Mouse (Mus musculus): ENCODE measurements at regions not wholly inside any gene's neighbourhood (a gene's known extent, or its start where the extent isn't known, plus 50 kb on each side); places are given as distances from the start of the nearest gene placed in this dataset.

GRCm38 (mm10) chr5:111810079-111810808 is 76.5 kb downstream of the Gm26897 start:
- 36% methylated on average over 7 of the region's 7 CpGs for WGBS
- Histone ChIP-seq H3K27me3 (no peaks in the 10 kb centered on the region), H3K9me3 (replicated peaks) (no peaks in the 10 kb centered on the region), H3K27ac (no peak overlapping the region), H3K4me3 (no peak overlapping the region), H3K9ac (no peak overlapping the region), H3K36me3 (no peaks in the 10 kb centered on the region), H3K4me2 (replicated peaks) (no peak overlapping the region), H3K4me1 (peaks cover 32% of the 10 kb centered on the region)
- no peak for ATAC-seq (ENCODE audit: low FRiP score)

- no peak overlapping the region for H3K4me3 ChIP-seq
- no peaks in the 10 kb centered on the region for H3K36me3 ChIP-seq
- H3K9me3 ChIP-seq (replicated peaks), result no peaks in the 10 kb centered on the region
- no peak overlapping the region for H3K9ac ChIP-seq
- peak overlapping the region; percentile 44; the same call in 1 of the 2 replicates for H3K27ac ChIP-seq
- H3K4me2 ChIP-seq (replicated peaks), result no peak overlapping the region
- WGBS, result 53% methylated on average over 7 of the region's 7 CpGs
- H3K27me3 ChIP-seq, result no peaks in the 10 kb centered on the region
- 0 out of 2 replicates have a peak, but pooled peaks have one; percentile 18 for ATAC-seq (ENCODE audit: low FRiP score)
- peaks cover 24% of the 10 kb centered on the region for H3K4me1 ChIP-seq
Measured at GRCm38 (mm10) chr5:111812581-111812980, 78.9 kb downstream of the Gm26897 start.

GRCm38 (mm10) chr5:111813090-111813753 is 79.5 kb downstream of the Gm26897 start:
- Histone ChIP-seq H3K9me3 (replicated peaks) (no peaks in the 10 kb centered on the region), H3K36me3 (no peaks in the 10 kb centered on the region), H3K27me3 (no peaks in the 10 kb centered on the region), H3K4me3 (no peak overlapping the region), H3K9ac (no peak overlapping the region), H3K4me2 (replicated peaks) (no peak overlapping the region), H3K4me1 (peaks cover 21% of the 10 kb centered on the region), H3K27ac (no peak overlapping the region; the same call in 1 of the 2 replicates)
- ATAC-seq (ENCODE audit: low FRiP score), result no peak
- WGBS, result 80% methylated on average over 6 of the region's 6 CpGs

- H3K27me3 ChIP-seq, result no peaks in the 10 kb centered on the region
- ATAC-seq (ENCODE audit: low FRiP score), result no peak
- H3K27ac ChIP-seq, result no peak overlapping the region
- H3K9me3 ChIP-seq (replicated peaks), result no peaks in the 10 kb centered on the region
- H3K4me2 ChIP-seq (replicated peaks), result no peak overlapping the region
- no peak overlapping the region for H3K9ac ChIP-seq
- peaks cover 20% of the 10 kb centered on the region for H3K4me1 ChIP-seq
- no peak overlapping the region for H3K4me3 ChIP-seq
- 91% methylated on average over 20 of the region's 20 CpGs for WGBS
- no peaks in the 10 kb centered on the region for H3K36me3 ChIP-seq
Measured at GRCm38 (mm10) chr5:111814893-111815760, 81.4 kb downstream of the Gm26897 start.

- no peak for ATAC-seq (ENCODE audit: low FRiP score)
- H3K9me3 ChIP-seq (replicated peaks), result no peaks in the 10 kb centered on the region
- 92% methylated on average over 9 of the region's 9 CpGs for WGBS
Measured at GRCm38 (mm10) chr5:111820963-111821362, 87.2 kb downstream of the Gm26897 start.

GRCm38 (mm10) chr5:111822882-111823281 is 89.2 kb downstream of the Gm26897 start:
- H3K4me2 ChIP-seq (replicated peaks), result no peak overlapping the region
- no peak overlapping the region for H3K9ac ChIP-seq
- H3K4me1 ChIP-seq, result peaks cover 7% of the 10 kb centered on the region
- H3K36me3 ChIP-seq, result no peaks in the 10 kb centered on the region
- H3K4me3 ChIP-seq, result no peak overlapping the region
- H3K9me3 ChIP-seq (replicated peaks), result no peaks in the 10 kb centered on the region
- no peaks in the 10 kb centered on the region for H3K27me3 ChIP-seq
- H3K27ac ChIP-seq, result no peak overlapping the region
- no peak for ATAC-seq (ENCODE audit: low FRiP score)

More at GRCm38 (mm10) chr5:111820963-111821362, 87.2 kb downstream of the Gm26897 start:
- Histone ChIP-seq H3K27ac (no peak overlapping the region), H3K4me2 (replicated peaks) (no peak overlapping the region), H3K4me1 (peaks cover 7% of the 10 kb centered on the region), H3K4me3 (no peak overlapping the region), H3K36me3 (no peaks in the 10 kb centered on the region), H3K9ac (no peak overlapping the region), H3K27me3 (no peaks in the 10 kb centered on the region)

GRCm38 (mm10) chr5:111823420-111823819 is 89.7 kb downstream of the Gm26897 start:
- Histone ChIP-seq H3K4me1 (peaks cover 7% of the 10 kb centered on the region), H3K27ac (no peak overlapping the region), H3K36me3 (no peaks in the 10 kb centered on the region), H3K4me2 (replicated peaks) (no peak overlapping the region), H3K4me3 (no peak overlapping the region), H3K27me3 (no peaks in the 10 kb centered on the region), H3K9ac (no peak overlapping the region), H3K9me3 (replicated peaks) (no peaks in the 10 kb centered on the region)
- WGBS, result 40% methylated on average over 4 of the region's 4 CpGs
- no peak for ATAC-seq (ENCODE audit: low FRiP score)

GRCm38 (mm10) chr5:111823842-111824241 is 90.1 kb downstream of the Gm26897 start:
- H3K36me3 ChIP-seq, result no peaks in the 10 kb centered on the region
- no peak overlapping the region for H3K4me2 ChIP-seq (replicated peaks)
- no peak for ATAC-seq (ENCODE audit: low FRiP score)
- no peak overlapping the region for H3K27ac ChIP-seq
- no peaks in the 10 kb centered on the region for H3K27me3 ChIP-seq
- H3K4me1 ChIP-seq, result peaks cover 7% of the 10 kb centered on the region
- H3K9ac ChIP-seq, result no peak overlapping the region
- no peak overlapping the region for H3K4me3 ChIP-seq
- WGBS, result 48% methylated on average over 5 of the region's 5 CpGs
- no peaks in the 10 kb centered on the region for H3K9me3 ChIP-seq (replicated peaks)

GRCm38 (mm10) chr5:111824600-111825130 is 90.9 kb downstream of the Gm26897 start:
- H3K9ac ChIP-seq, result no peak overlapping the region
- no peak overlapping the region for H3K27ac ChIP-seq
- no peaks in the 10 kb centered on the region for H3K36me3 ChIP-seq
- H3K4me1 ChIP-seq, result peaks cover 7% of the 10 kb centered on the region
- no peak overlapping the region for H3K4me2 ChIP-seq (replicated peaks)
- no peaks in the 10 kb centered on the region for H3K9me3 ChIP-seq (replicated peaks)
- WGBS, result 71% methylated on average over 4 of the region's 4 CpGs
- no peak overlapping the region for H3K4me3 ChIP-seq
- no peaks in the 10 kb centered on the region for H3K27me3 ChIP-seq
- no peak for ATAC-seq (ENCODE audit: low FRiP score)

- ATAC-seq (ENCODE audit: low FRiP score), result no peak
- H3K4me3 ChIP-seq, result no peak overlapping the region
- no peaks in the 10 kb centered on the region for H3K36me3 ChIP-seq
- H3K27ac ChIP-seq, result no peak overlapping the region
- H3K9me3 ChIP-seq (replicated peaks), result no peaks in the 10 kb centered on the region
- no peaks in the 10 kb centered on the region for H3K27me3 ChIP-seq
- 81% methylated on average over 6 of the region's 6 CpGs for WGBS
- no peaks in the 10 kb centered on the region for H3K4me1 ChIP-seq
- no peak overlapping the region for H3K4me2 ChIP-seq (replicated peaks)
- H3K9ac ChIP-seq, result no peak overlapping the region
Measured at GRCm38 (mm10) chr5:111829891-111830290, 96.2 kb downstream of the Gm26897 start.

- Histone ChIP-seq H3K36me3 (no peaks in the 10 kb centered on the region), H3K4me2 (replicated peaks) (0 out of 2 replicates have a peak overlapping the region, but pooled peaks have one; percentile 13), H3K4me3 (no peak overlapping the region), H3K27ac (peak overlapping the region; percentile 76), H3K4me1 (peaks cover 25% of the 10 kb centered on the region), H3K9ac (no peak overlapping the region), H3K9me3 (replicated peaks) (no peaks in the 10 kb centered on the region), H3K27me3 (peaks cover 5% of the 10 kb centered on the region; the same call in 1 of the 2 replicates)
- 39% methylated on average over 17 of the region's 17 CpGs for WGBS
- no peak for ATAC-seq (ENCODE audit: low FRiP score)
Measured at GRCm38 (mm10) chr5:111835737-111836667, 102.3 kb downstream of the Gm26897 start.
